Mouse (Mus musculus) liver, adult 2 months (tissue): ENCODE data around the gene Urad.

ENCODE experiments used
- CTCF ChIP-seq: fragments of 200-500 bp; IDR thresholded peaks from 2 replicates; pipeline ENCODE4 v1.5.1; 2011; ENCODE audit warnings: low read depth, low read length, control low read depth
- POLR2A ChIP-seq: fragments of 200-500 bp; IDR thresholded peaks from 2 replicates; pipeline ENCODE4 v1.6.1; 2011; ENCODE audit warnings: low read length, control low read depth; ENCODE audit not compliant: insufficient read depth; ENCODE audit errors: extremely low read depth

GRCm38 (mm10) chr5:147268728-147269127, 53.5 kb downstream of the Urad start:
- TF ChIP-seq POLR2A, result no peak
- no peak for TF ChIP-seq CTCF
